Mouse (Mus musculus): ENCODE results near the gene Dhx33.

Gene Dhx33

DNA sequence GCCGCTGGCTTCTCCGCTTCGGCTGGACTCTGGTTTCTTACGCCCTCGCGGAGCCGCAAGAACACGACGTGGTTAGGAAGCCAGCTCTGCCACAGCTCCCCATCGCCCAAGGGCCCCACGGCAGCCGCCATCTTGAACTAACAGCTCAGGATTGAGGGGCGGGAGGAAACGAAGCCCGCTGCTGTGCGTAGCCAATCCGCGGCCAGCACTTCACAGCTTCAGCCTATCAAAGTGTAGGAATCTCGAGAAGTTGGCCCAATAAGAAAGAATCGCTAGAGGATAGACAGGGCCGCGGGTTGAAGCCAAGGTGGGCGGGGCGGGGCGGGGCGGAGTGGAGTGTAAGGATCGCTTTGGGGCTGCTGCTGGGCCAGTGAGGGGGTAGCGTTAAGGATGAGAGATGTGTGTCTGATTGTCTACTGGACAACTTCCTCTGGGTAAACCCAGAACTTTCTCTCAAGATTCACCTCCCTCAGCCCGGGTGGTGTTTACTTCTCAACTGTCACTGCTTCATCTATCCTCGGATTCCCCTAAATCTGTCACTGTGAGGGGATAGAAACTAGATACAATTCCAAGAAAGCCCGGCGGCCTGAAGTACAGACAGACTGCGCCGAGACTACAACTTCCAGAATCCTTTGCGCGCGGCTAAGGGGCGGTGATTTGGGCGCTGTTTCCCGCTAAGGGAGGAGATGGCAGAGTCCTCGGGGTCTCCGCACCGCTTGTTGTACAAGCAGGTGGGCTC is 34.2 kb downstream of the Dhx33 start, which contains the start of the genes Nup88 and Rpain:
Nup88 (minus strand) TSS at position 153 of the 739 bp plus-strand sequence.
Rpain (plus strand) TSS at position 393 of the 739 bp plus-strand sequence.
- no peak for TF ChIP-seq GATA4 (IDR thresholded peaks at IDR 0.05; ENCODE audit: insufficient replicate concordance, low read length)

DNA sequence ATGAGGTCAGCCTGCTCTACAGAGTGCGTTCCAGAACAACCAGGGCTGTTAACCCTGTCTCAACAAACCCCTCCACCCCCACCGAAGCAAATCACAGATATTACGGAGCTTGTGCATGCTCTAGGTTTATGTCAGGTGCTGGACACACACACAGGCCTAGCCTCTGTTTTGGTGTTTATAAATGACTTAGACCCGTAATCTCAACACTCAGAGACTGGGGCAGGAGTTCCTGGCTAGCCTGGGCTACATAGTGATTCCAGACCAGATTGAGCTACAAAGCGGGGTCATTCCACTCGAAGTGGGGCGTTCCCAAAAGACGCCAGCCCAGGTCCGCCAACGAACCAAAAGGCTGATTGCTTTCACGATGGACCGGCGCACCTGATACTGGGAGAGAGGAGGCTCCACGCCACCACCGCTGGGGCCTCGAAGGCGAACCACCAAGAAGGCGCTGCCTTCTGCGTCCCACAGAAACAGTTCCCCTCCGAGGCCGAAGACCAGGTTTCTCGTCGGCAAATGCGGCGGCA is 34.9 kb downstream of the Dhx33 start:
- no peak for TF ChIP-seq GATA4 (IDR thresholded peaks at IDR 0.05; ENCODE audit: insufficient replicate concordance, low read length)

DNA sequence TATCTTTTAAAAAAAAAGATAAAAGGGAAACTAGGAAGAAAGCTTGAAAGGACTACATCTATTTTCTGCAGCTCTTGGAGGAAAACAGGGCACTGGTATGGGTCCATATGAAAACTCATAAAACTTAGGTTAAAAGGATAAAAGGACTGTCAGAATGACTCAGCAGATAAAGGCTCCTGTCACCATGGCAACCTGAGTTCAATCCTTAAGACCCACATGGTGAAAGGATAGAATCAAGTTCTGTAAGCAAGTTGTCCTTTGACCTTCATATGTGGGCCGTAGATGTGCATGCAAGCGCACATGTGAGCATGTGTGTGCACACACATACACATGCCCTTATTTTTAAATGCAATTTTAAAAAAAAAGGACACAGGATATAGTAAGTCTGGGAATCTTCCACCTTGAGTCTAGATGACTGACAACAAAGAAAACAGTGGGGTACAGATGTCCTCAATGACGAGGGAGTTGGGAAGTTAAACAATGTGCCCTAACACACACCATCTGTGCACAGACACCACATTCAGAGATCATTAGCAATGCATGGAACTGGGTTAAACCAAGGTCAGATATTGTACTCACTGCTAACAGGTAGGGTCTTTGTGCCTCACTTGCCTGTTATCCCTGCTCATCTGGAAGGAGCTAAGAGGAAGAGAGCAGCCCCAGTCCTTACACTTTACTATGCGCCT is 39.9 kb downstream of the Dhx33 start:
- no peak for TF ChIP-seq GATA4 (IDR thresholded peaks at IDR 0.05; ENCODE audit: insufficient replicate concordance, low read length)

DNA sequence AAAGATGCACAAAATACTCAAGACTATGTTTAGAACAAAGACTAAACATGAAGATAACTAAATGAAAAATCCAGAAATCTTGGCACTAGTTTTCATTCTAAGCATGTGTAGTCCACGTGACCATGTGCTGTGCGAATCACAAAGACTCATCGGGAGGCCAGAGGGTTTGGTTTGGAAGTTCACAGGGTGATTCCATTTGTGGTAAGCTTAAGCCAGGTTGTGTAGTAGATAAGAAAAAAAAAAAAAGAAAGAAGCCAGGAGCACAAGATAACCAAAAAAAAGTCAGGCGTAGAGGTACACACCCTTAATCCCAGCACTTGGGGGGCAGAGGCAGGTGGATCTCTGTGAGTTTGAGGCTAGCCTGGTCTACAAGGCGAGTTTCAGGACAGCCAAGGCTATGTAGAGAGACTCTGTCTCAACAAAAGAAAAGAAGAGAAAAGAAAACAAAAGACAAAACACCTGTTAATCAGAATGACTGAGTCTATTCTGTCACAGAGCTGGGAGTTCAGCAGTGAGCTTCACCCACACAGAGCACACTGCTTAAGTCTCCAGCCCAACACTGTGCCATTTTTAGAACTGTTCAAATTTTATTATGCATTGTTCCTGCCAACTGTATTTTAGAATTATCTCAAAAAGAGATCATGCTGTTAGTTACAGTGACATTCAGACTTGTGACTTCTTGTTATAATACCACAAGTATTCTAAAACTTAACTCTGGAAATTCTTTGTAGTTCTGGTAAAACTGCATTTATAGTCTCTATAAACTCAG is 43.3 kb downstream of the Dhx33 start:
- TF ChIP-seq GATA4 (IDR thresholded peaks at IDR 0.05; ENCODE audit: insufficient replicate concordance, low read length): no peak

DNA sequence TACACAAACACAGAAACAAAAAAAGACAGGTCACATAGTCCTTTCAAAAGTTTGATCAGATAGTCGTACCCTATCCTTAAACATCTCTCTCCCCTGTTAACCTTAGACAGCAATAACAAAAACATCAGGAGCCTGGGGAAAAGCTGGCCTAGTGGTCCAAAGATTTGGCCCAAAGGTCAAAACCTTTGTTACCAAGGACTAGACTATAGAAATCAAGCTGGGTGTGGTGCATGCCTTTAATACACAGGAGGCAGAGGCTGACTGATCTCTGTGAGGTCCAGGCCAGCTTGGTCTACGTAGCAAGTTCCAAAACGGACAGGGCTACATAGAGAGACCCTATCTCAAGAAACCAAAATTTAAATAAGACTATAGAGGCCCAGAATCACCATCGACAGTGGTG is 49.5 kb downstream of the Dhx33 start:
- TF ChIP-seq GATA4 (IDR thresholded peaks at IDR 0.05; ENCODE audit: insufficient replicate concordance, low read length): no peak

DNA sequence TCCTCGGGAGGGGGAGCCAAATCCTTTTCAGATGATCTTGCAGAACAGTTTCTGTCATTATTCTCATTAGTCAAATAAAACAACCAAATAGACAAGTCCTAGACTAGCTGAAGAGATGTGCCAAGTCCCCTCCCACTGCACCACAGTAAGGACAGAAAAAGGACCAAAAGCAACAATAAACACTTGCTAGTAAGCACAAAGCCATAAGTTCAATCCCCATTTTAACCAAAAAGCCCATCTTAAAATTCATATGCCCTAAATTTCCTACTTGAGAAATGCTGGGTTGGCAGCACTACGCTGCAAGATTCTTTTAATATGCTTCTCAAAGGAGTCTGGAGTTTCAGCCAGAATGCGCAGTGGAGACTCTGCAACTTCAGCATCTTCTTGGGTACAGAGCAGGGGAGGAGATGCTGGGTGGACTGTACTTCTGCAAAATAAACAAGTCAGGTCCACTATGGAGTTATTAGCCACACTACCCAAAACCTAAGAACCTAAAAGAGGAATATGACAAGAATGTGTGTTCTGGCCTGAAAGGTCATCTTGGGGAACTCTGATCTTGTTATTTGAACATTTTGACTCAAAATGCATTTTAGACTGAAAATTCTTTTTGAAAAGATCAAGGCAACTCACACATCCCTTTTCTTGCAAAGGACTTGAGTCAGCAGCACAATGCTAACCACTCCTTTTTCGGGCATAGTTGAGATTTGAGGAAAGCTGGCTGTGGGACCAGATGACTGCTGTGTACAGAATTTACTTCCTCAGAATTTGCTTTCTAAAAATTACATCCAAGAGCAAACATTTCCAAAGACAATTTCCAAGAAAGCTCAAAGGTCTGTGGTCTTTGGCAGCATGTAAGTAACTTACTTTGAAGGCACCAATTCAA is 59.1 kb downstream of the Dhx33 start:
- no peak for TF ChIP-seq GATA4 (IDR thresholded peaks at IDR 0.05; ENCODE audit: insufficient replicate concordance, low read length)

DNA sequence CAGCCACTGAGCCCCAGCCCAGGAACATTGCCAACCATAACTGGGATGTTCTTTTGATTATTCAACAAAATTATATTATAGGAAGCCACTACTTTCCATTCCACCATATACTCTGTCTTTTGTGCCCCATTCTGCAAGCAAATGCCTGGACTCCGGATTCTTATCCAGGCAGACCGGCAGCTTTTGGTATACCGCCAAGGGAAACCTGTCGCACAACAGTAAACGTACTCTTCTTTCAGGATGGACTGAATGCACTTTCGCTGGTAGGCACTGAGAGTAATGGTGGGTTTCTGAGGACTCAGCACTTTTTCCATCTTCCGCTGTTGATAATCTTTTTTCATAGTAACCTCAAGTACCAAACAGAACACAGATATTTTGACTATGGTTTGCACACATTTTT is 60.6 kb downstream of the Dhx33 start:
- no peak for TF ChIP-seq GATA4 (IDR thresholded peaks at IDR 0.05; ENCODE audit: insufficient replicate concordance, low read length)

DNA sequence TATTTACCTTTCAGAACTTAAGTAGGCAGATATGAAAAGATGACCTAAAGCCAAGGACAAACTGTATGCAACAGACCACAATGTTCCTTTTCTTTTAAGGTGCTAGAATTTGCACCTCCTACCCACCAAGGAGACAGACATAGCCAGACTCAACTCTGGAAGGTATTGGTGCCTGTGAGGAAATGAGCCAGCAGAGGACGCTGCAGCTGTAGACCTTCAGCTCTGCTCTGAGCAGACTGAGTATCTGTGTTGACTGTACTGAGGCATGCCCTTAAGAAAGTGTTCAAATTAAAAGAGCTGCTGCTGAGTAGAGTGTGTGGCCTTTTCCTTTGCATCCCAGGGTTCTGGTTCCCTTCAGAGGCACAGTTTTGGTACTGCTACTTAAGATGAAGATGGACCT is 61.6 kb downstream of the Dhx33 start:
- TF ChIP-seq GATA4 (IDR thresholded peaks at IDR 0.05; ENCODE audit: insufficient replicate concordance, low read length): no peak

DNA sequence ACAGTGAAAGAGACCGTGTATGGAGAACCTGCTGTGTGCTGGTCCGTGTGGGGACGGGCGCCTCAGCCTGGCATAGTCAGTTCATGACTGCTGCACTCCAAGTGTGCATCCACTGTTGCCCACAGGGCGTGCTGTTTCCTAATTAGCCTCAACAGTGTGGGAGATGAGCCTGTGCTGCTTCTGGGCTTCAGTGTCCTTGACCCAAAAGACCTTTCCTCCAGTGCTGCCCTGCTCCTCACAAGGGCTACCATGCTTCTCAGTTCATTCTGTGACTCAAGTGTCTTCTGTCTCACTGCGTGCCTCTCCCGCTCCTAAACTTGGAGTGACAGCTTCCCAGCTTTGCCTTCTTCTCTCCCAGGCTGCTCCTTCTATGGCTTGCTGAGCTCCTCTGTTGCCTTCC is 68.9 kb downstream of the Dhx33 start:
- TF ChIP-seq GATA4 (IDR thresholded peaks at IDR 0.05; ENCODE audit: insufficient replicate concordance, low read length): no peak

All from liver, adult (tissue).